Mouse (Mus musculus) c-Kit-positive CD71-positive TER-119-positive erythroid progenitor cells, embryonic 14.5 days (primary cell): ENCODE data around the gene Ciapin1.

Experiments used
- DNase-seq: peaks from one replicate; pipeline ENCODE4 v3.0.0-alpha.2; 2013; ENCODE audit warnings: low spot score

The Ciapin1 gene

DNA sequence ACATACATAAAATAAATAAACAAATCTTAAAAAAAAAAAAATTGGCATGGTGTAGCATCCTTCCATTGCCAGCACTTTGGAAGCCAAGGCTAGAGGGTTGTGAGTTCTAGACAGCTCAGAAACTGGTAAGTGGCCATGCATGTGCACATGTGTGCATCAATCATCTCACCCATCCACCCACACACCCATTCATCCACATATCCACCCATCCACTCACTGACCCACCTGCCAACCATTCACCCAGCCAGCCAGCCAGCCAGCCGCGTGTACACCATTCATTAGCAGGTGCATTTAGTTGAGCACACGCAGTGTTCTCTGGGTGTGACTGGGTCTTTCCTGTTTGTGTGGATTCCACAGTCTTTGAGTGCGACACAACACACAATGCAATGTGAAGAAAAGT lies 32.3 kb downstream of the Ciapin1 start:
- DNase-seq, result no peak

DNA sequence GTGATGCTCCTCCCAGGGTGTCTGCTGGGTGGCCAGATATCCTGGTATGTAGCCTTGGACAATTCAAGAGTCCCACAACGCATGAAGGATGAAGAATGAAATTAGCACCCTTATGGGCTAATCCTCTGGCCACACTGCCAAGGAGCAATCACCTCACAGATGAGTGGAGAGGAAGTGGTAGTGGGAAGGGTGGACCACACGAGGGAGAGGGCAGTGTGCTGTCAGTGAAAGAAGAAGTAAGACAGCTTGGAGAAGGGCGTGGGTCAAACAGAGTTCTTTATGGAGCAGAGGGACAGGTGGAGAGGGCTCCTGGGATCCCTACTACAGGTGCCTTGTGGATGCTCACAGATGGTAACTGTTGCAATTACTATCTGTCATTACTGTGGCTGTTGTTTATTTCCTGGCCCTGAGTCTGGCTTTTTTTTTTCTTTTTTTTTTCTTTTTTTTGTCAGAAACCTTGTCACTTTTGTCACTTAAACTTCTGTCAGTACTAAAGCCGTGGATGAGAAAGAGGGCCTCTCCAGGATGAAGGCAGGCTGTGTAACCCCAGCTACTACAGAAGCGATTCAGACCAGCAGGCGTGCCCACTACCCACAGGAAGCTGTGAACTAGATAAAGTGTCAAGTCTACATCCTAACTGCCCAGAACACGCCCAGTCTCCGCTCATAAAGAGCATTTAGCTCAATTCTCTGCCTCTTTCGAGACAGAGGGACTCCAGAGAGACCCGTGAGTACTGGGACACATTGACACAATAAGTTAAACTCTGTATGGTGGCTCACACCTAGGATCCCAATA lies 33.4 kb downstream of the Ciapin1 start:
- DNase-seq, result no peak

DNA sequence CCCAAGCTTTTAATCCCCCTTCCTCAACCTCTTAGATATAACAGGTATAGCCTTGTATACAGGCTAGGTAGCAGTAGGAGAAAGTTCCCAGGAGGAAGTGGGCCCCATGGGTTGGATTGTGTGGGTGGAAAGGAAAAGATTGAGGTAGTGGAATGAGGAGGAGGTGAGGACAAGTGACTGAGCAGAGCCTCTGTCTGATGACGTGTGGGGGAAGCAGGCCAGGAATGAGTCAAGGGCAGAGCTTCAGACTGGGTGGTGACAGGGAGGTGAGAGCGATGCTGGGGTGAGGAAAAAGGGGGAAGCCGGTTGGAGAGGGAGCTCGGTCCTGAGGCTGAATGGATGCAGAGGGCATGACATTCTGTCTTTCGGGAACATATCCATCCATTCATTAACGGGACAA lies 34.6 kb downstream of the Ciapin1 start:
- no peak for DNase-seq

DNA sequence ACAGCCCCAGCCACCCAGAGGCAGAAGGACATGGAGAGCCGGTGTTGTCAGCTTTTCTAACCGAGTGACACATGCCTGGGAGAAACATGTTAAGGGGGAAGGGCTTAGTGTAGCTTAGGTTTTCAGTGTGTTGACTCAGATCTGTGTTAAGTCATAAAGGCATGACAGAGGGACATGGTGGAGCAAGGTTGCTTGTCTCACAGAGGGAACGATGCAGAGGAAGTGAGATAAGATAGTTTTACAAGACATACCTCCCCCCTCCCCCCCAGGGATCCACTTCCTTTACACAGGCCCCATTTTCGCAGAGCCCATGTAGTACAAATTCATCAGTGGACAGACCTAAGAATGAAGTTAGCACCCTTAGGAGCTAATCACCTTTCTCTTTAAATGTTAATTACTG lies 35.8 kb downstream of the Ciapin1 start:
- DNase-seq, result no peak

DNA sequence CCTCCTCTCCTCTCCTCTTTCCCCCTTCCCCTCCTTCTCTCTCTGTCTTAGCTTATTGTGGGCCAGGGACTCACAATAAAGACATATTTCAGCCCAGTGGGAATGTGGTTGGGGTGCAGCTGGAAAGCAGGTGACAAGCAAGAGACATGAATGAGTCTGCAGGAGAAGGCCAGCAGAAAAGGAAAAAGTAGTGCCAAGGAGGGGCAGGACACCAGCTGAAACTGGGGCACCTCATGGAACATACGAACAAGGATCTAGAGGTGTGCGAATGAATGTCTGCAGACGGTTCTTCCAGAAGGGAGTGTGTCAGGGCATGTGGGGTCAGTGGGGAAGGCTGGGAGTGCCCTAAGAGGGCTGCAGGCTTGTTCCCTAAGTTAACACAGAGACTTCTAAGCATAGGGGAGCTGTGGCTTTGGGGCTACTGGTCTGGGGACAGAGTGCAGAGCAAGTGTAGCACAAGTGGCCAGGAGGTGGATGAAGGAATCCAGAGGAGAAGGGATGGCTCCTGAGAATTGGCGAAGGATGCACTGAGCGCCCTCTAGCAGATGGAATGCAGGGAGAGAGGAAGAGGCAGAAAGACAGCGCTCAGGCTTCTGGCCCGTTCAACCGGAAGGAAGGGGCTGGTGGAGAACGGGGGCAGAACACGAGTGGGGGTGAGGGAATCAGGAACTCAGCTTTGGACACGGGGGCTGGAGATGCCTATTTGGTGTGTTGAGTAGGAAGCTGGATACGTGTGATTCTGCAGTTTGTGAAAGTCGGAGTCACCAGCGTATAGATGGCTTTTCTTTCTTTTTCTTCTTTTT lies 36.7 kb downstream of the Ciapin1 start:
- no peak for DNase-seq

DNA sequence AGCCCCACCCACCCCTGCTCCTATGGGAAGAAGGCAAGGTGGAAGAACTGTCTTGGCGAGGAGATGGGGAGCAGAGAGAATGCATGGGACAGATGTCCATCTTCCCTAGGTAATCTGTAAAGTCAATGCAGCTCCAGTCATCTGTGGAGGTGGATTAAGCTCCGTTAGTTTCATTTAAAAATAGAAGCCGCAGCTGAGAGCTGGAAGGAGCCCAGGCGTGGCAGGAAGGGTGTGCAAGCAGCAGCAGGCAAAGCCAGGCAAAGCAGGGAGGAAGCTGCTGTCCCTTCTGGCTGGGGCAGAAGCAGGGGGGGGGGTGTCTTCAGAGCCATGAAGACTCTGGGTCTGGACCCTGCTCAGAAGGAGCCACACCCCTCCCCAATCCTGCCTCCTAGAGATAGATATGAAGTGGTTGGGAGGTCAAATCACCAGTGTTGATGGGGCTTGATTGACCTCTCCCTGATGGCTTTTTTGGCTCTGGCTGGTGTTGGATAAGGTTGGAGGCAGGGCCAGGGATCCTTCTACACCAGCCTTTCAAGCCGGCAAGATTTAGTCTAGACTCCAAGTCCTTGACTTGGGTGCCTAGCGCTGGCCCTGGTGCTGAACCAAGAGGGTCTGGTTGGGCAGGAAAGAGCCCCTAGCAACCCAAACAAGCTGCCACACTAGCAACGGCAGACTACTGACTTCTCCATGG lies 37.7 kb downstream of the Ciapin1 start:
- DNase-seq, result peak; percentile 77

DNA sequence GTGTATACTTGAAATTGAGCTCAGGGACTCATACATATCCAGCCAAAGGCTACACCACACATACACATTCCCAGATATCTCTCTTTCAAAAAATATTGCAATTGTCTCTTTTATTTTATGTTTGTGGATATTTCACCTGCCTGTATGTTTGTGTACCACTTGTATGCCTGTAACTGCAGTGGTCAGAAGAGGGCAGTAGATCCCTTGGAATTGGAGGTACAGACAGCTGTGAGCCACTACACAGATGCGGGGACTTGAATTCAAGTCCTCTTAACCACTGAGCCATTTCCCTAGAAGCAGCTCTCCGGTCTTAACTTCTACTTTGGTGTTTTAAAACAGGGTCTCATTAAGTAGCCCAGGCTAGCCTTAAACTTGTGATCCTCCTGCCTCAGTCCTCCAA lies 43.4 kb downstream of the Ciapin1 start:
- no peak for DNase-seq

DNA sequence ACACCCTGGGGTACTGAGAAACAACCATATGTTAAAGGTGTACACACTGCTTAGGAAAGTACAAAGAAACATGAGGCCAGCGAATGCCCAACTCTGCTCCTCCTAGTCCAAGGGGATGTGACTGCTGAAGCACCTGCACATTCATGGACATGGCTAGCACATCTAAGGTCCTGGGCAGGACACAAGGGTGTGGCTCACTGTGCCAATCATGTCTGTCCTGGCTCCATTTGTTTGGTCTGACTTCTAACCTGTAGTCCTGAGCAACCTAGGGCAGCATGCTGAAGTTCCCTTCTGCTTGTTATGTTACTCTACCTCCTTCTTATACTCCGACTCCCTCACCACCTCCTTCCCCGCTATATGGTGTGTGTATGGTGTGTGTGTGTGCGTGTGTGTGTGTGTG lies 43.8 kb downstream of the Ciapin1 start:
- DNase-seq, result no peak

DNA sequence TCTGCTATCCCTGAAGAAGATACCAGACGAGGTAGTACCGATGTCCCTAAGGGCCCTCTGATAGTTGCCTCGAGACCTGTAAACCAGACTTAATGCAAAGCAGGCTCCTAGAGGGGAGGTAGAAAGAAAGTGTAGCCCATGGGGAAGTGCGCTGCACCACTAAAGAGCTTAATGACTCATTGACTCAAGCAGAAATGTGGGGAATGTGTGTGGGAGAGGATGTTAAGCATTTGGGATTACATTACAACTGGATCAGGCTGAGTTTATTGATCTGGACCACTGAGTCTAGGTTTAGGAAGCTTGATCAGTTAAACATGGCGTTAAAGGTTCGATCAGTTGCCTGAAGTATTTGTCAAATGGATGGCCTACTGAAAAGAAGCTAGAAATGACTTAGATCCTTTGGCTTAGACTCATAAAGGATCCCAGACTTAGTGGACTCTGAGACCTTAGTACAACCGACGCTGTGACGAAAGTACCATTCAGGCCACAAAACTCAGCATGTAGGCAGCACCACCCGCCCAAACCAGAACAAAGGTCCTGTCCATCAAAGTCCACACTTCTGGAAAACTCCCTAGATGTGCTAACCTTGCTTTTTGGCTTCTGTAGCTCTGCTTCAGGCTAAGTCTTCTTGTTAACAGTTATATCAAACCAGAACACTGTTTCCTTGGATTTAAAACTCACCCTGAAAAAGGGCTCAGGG lies 48.8 kb downstream of the Ciapin1 start:
- DNase-seq, result no peak

DNA sequence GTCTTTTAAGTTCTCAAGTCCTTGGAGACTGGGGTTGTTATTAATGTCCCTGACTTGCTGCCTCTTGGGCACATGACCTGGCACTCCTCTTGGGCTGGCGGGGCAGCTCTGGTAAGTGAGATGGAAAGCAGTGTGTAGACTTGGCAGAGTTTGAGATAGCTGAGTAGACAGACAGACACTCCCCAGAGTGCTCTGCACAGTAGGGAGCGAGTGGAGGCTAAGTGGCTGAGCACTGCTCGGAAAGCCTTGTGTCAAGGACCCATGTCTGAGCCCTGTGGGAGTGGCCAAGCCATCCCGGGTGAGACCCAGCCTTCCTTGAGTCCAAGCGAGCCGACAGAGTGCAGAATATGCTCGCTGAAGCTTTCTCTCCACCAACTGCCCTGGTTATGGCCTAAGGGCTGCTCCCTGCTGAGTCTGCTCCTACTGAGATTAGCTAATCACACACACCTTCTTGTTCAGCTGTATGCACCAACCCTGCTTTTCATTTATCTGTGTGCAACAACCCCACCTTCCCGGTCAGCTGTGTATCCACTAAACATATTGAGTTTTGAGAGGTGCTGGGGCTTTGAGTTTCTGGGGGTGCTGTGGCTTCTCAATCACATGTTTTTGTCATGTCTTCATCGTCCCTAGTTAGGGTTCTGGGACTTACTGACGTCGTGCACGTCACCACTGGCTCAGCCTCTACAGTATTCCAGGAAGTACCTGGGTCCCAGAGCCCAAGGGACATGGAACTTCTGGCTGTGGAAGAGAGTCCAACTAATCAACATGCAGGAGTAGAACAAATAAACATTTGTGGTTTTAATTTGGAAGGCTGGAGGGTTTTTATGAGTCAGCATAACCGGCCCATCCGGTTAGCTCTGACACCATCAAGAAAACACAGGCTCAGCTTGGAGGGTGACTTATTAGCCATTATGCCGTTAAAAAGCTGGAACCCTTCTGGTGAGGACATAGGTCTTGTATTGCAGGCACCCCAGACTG lies 50.3 kb downstream of the Ciapin1 start:
- DNase-seq, result peak; percentile 82

DNA sequence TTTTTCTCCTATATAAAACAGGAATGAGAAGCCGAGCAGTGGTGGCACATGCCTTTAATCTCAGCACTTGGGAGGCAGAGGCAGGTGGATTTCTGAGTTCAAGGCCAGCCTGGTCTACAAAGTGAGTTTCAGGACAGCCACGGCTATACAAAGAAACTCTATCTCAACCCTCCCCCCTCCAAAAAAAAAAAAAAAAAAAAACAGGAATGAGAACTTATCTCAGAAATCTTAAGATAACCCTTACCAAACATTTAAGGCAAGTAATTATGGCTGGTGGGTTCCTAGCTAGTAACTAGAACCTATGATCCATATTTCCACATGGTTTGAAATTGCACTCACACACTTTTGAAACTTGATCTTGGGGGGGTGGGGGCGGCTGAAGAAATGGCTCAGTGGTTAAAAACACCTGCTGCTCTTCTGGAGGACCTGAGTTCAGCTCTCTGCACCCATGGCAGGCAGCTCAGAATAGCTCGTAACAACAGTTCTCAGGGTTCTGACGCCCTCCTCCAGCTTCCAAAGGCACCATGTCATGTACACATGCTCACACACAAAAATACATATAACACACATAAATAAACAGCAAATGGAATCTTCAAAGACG lies 52.1 kb downstream of the Ciapin1 start:
- DNase-seq, result no peak

DNA sequence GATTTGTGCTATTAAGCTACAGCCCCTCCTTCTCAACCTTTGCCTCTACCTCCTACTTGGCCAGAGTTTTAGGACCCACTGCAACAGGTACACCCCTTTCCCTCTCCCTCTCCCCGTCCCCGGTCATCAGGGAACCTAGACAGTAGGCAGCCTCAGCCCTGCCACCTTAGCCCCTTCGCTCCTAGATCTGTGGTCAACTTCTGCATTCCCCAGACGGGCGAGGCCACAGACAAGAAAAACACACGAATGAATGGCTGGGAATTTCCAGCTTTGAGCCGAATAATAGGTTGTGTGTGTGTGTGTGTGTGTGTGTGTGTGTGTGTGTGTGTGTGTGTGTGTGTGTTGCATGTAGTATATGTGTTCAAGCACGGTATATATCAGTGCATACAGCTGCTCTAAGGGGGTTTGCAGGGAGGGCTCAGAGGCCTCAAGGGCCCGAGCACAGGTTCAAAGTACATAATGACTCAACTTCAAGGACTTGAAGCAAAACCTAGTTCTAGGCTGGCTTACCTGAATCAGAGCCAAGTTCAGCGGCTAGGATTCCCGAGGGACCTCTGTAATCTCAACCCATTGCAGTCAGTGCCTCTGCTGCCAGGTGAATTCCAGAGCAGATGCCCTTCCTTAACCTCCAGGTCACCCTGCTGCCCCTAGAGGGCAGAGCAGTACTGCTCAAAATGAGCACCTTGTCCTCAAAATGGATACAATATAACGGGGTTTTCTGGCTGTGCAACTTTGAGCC lies 52.7 kb downstream of the Ciapin1 start:
- peak; percentile 61 for DNase-seq

DNA sequence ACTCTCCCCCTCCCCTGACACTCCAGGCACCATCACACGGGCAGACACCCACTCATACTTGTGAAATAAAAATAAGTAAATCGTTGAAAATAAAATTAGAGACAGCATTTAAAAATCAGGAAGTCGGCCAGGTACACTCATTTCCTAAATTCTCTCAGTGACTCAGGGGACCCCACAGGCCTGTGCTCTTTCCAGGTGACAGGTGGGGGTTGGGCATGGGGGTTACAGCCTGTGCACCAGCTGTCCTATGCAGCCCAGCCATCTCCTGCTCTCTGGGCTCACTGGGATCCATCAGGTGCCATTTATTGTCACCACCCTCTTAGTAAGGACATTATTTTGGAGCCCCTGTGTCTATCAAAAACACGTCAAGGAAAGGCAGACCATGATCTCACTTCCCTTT lies 54.3 kb downstream of the Ciapin1 start:
- no peak for DNase-seq

DNA sequence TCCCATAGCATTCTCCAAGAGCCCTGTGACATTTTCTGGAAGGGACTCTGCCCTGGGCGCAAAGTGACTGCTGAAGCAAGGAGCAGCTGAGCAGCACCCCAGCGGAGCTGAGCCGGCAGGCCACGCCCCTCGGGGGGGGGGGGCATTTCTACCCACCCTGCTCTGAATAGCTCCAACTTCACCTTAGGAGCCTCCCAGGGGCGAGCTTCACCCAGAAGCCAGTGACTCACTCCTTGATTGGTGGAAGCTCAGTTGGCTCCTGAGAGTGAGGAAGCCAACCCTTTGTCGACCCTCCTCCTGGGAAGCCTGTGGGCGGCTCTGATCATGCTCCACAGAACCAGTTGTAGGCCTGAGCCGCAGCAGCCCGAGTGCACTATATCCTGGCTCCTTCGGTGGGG lies 56.3 kb downstream of the Ciapin1 start:
- DNase-seq, result no peak

DNA sequence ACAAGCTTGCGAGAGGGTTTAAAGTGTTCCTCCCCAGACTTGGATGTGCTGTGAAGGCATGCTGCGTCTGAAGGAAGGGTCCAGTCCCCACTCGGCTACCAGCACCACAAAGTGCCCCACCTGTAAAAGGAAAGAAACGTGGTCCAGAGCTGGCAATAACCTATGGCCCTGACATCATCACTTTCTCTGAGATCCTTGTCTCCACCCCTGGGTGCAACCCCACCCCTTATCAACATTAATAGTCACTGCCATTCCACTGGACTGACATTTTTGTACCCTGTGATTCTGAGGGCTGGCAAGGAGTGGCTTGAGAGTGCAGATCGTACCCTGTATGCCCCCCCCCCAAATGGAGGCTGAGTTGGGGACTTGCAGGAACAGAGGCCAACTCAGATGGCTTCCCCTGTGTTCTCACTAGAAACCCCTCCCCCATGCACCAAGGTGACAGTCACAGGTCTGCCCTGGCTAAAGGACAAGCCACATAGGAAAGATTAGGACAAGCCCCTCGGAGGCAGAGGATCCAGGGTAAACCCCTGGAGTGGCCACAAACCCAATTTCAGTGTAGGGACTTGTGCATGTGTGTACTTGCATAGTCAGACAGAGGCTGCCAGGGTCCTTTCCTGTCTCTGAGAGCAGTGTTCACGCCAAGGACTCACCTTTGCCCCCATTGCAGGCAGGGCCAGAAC lies 56.9 kb downstream of the Ciapin1 start:
- DNase-seq, result no peak

DNA sequence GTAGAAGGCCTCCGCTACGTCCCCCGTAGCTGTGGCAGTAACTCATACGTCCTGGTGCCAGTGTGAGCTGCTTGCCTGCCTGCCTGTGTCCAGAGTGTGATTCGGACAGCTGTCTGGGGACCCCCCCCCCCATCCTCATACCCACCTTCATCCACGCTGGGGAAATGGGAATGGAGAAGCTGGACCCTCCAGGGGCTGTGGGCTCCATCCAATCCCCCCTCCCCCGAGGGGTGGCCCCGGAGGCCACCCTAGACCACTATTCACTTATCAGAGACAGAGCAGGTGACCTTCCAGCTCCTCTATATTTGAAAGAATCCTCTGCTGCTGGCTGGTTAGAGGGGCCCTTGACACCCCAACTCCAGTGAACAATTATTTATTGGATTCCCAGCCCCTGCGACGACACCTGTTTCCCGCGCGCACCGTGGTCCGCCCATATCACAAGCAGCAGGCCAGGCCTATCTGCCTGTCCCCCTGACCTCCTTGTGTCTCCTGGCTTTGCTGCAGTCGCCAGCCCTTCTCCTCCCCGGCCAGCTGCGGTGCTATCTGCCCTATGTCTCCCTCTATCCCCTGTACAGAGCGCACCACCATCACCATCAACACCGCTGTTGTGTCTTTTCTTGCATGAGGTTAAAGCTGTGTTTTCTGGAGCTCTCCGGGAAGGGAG lies 57.5 kb downstream of the Ciapin1 start:
- DNase-seq, result no peak

DNA sequence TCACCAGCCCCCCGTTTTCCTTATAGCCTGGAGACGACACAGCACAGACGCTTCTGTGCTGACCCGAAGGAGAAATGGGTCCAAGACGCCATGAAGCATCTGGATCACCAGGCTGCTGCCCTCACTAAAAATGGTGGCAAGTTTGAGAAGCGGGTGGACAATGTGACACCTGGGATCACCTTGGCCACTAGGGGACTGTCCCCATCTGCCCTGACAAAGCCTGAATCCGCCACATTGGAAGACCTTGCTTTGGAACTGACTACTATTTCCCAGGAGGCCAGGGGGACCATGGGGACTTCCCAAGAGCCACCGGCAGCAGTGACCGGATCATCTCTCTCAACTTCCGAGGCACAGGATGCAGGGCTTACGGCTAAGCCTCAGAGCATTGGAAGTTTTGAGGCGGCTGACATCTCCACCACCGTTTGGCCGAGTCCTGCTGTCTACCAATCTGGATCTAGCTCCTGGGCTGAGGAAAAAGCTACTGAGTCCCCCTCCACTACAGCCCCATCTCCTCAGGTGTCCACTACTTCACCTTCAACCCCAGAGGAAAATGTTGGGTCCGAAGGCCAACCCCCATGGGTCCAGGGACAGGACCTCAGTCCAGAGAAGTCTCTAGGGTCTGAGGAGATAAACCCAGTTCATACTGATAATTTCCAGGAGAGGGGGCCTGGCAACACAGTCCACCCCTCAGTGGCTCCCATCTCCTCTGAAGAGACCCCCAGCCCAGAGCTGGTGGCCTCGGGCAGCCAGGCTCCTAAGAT lies 58.4 kb downstream of the Ciapin1 start:
- DNase-seq, result no peak
